Mouse (Mus musculus) hindbrain, embryonic 15.5 days (tissue): ENCODE measurements around the gene Prkra. TPM values are rescaled to one million over a fixed set of nuclear protein-coding genes. Genes with fewer than 3 reads are reported as not detected.
"Not testable (repeated sequence)": the region's sequence is repeated elsewhere in the genome, so short reads cannot be mapped to it uniquely, and the experiment has no call there.

Source experiments
- ATAC-seq: fragments of 200-750 bp; cut with Nextera tagmentation; 2 replicates; pipeline ENCODE4 v1.8.0; 2017; ENCODE audit warnings: low read depth, moderate number of reproducible peaks, moderate TSS enrichment; ENCODE audit not compliant: low FRiP score
- H3K27ac ChIP-seq: fragments of 300-500 bp; sonication (generic); replicated peaks from 2 replicates; pipeline ENCODE4 v1.5.1; 2015; ENCODE audit warnings: mild to moderate bottlenecking, inconsistent platforms
- H3K27me3 ChIP-seq: fragments of 300-500 bp; sonication (generic); 2 replicates; pipeline ENCODE4 v1.6.1; 2015; ENCODE audit warnings: control low read depth, inconsistent platforms
- H3K36me3 ChIP-seq: fragments of 300-500 bp; sonication (generic); 2 replicates; pipeline ENCODE4 v1.6.1; 2015; ENCODE audit warnings: control low read depth, inconsistent platforms
- H3K4me1 ChIP-seq: fragments of 300-500 bp; sonication (generic); replicated peaks from 2 replicates; pipeline ENCODE4 v1.6.1; 2015; ENCODE audit warnings: control low read depth, inconsistent platforms
- H3K4me2 ChIP-seq: fragments of 300-500 bp; sonication (generic); 2 replicates; pipeline ENCODE4 v1.6.1; 2015; ENCODE audit warnings: moderate library complexity, mild to moderate bottlenecking, inconsistent platforms
- H3K4me3 ChIP-seq: fragments of 300-500 bp; sonication (generic); 2 replicates; pipeline ENCODE4 v1.5.1; 2015; ENCODE audit warnings: mild to moderate bottlenecking, inconsistent platforms
- H3K9ac ChIP-seq: fragments of 300-500 bp; sonication (generic); 2 replicates; pipeline ENCODE4 v1.6.1; 2015; ENCODE audit warnings: inconsistent platforms
- H3K9me3 ChIP-seq: fragments of 300-500 bp; sonication (generic); 2 replicates; pipeline ENCODE4 v1.6.1; 2016; ENCODE audit warnings: control low read depth, inconsistent platforms
- WGBS: fragments of 180-500 bp; shearing (Covaris S2); methylation state at CpG from one replicate; pipeline ENCODE4 v1.1.7; 2015; 5-methylcytosine and 5-hydroxymethylcytosine counted together
- polyA plus RNA-seq: library from polyadenylated mRNA; unstranded; fragments of >200 nt; fragmentation: Nextera tagmentation; extraction: Ambion mirVana; gene quantifications from 2 replicates; pipeline ENCODE4 v1.2.1, GENCODE M21; 2015

Gene Prkra
- polyA plus RNA-seq, 1 experiment from 2014 or later = 103 TPM

GRCm38 (mm10) chr2:76653070-76653469 is 5.3 kb upstream of the Prkra start:
- H3K9ac ChIP-seq = no peak overlapping the region
- ATAC-seq = no peak
- H3K27me3 ChIP-seq = no peaks in the 10 kb centered on the region

GRCm38 (mm10) chr2:76648666-76649141 is 889 bp upstream of the Prkra start:
- H3K36me3 ChIP-seq = no peaks in the 10 kb centered on the region
- peak overlapping the region; percentile 39 for H3K9ac ChIP-seq
- H3K9me3 ChIP-seq = no peaks in the 10 kb centered on the region
- peaks cover 22% of the 10 kb centered on the region for H3K4me1 ChIP-seq
- peak; percentile 50 for ATAC-seq
- H3K27me3 ChIP-seq = no peaks in the 10 kb centered on the region
- peak overlapping the region; percentile 54 for H3K4me3 ChIP-seq
- peak overlapping the region; percentile 86 for H3K27ac ChIP-seq
- H3K4me2 ChIP-seq = peak overlapping the region; percentile 70
- 26% methylated on average over 13 of the region's 13 CpGs for WGBS

More at GRCm38 (mm10) chr2:76653070-76653469, 5.3 kb upstream of the Prkra start:
- no peak overlapping the region for H3K27ac ChIP-seq
- peaks cover 5% of the 10 kb centered on the region for H3K4me1 ChIP-seq
- no peaks in the 10 kb centered on the region for H3K36me3 ChIP-seq
- no peak overlapping the region for H3K4me3 ChIP-seq
- no peak overlapping the region for H3K4me2 ChIP-seq
- H3K9me3 ChIP-seq = no peaks in the 10 kb centered on the region
- WGBS = 95% methylated on average over 4 of the region's 4 CpGs

GRCm38 (mm10) chr2:76647441-76647869 is 360 bp downstream of the Prkra start:
- Histone ChIP-seq H3K27me3 (no peaks in the 10 kb centered on the region), H3K27ac (peak overlapping the region; percentile 86), H3K36me3 (peaks cover 2% of the 10 kb centered on the region), H3K9me3 (no peaks in the 10 kb centered on the region), H3K4me3 (peak overlapping the region; percentile 54), H3K4me1 (peaks cover 22% of the 10 kb centered on the region), H3K9ac (peak overlapping the region; percentile 75), H3K4me2 (peak overlapping the region; percentile 70)
- 1% methylated on average over 27 of the region's 32 CpGs for WGBS
- no peak; the same call in none of the 2 replicates for ATAC-seq

GRCm38 (mm10) chr2:76643801-76644200 is 4.0 kb downstream of the Prkra start:
- no peaks in the 10 kb centered on the region for H3K27me3 ChIP-seq
- H3K4me2 ChIP-seq = no peak overlapping the region
- H3K27ac ChIP-seq = no peak overlapping the region
- H3K36me3 ChIP-seq = peaks cover 33% of the 10 kb centered on the region
- H3K4me1 ChIP-seq = peaks cover 20% of the 10 kb centered on the region
- H3K4me3 ChIP-seq = no peak overlapping the region
- no peak for ATAC-seq
- H3K9ac ChIP-seq = no peak overlapping the region
- no peaks in the 10 kb centered on the region for H3K9me3 ChIP-seq

- Histone ChIP-seq H3K9ac (no peak overlapping the region), H3K4me1 (no peaks in the 10 kb centered on the region), H3K4me3 (no peak overlapping the region), H3K27ac (no peak overlapping the region), H3K9me3 (no peaks in the 10 kb centered on the region), H3K36me3 (peaks cover 65% of the 10 kb centered on the region), H3K4me2 (no peak overlapping the region), H3K27me3 (no peaks in the 10 kb centered on the region)
- 99% methylated on average over 2 of the region's 2 CpGs for WGBS
- no peak for ATAC-seq
Observed at GRCm38 (mm10) chr2:76639637-76640036, 8.2 kb downstream of the Prkra start.

GRCm38 (mm10) chr2:76631600-76631999 is 16.2 kb downstream of the Prkra start:
- Histone ChIP-seq H3K27me3 (no peaks in the 10 kb centered on the region), H3K9ac (no peak overlapping the region), H3K4me1 (no peaks in the 10 kb centered on the region), H3K27ac (no peak overlapping the region), H3K9me3 (no peaks in the 10 kb centered on the region), H3K36me3 (peaks cover 90% of the 10 kb centered on the region), H3K4me3 (no peak overlapping the region), H3K4me2 (no peak overlapping the region)
- 73% methylated on average over 4 of the region's 4 CpGs for WGBS
- ATAC-seq = no peak

GRCm38 (mm10) chr2:76630293-76630692 is 17.5 kb downstream of the Prkra start:
- no peak overlapping the region for H3K27ac ChIP-seq
- no peak overlapping the region for H3K4me2 ChIP-seq
- H3K27me3 ChIP-seq = no peaks in the 10 kb centered on the region
- no peaks in the 10 kb centered on the region for H3K9me3 ChIP-seq
- no peak for ATAC-seq
- H3K4me1 ChIP-seq = no peaks in the 10 kb centered on the region
- peaks cover 89% of the 10 kb centered on the region for H3K36me3 ChIP-seq
- no peak overlapping the region for H3K4me3 ChIP-seq
- H3K9ac ChIP-seq = no peak overlapping the region
- 97% methylated on average over 12 of the region's 12 CpGs for WGBS

- 93% methylated on average over 2 of the region's 2 CpGs for WGBS
- H3K27ac ChIP-seq = not testable (repeated sequence)
Observed at GRCm38 (mm10) chr2:76622316-76622715, 25.5 kb downstream of the Prkra start.

GRCm38 (mm10) chr2:76621724-76622123 is 26.1 kb downstream of the Prkra start:
- H3K27me3 ChIP-seq = no peaks in the 10 kb centered on the region
- WGBS = 90% methylated on average over 1 of the region's 1 CpGs
- no peak overlapping the region for H3K4me2 ChIP-seq
- H3K9me3 ChIP-seq = no peaks in the 10 kb centered on the region
- no peak overlapping the region for H3K9ac ChIP-seq
- H3K4me3 ChIP-seq = no peak overlapping the region
- H3K27ac ChIP-seq = no peak overlapping the region
- H3K4me1 ChIP-seq = no peaks in the 10 kb centered on the region
- ATAC-seq = no peak
- H3K36me3 ChIP-seq = peaks cover 33% of the 10 kb centered on the region

More at GRCm38 (mm10) chr2:76622316-76622715, 25.5 kb downstream of the Prkra start:
- not testable (repeated sequence) for H3K9me3 ChIP-seq, H3K27me3 ChIP-seq, H3K4me1 ChIP-seq, H3K4me2 ChIP-seq, H3K4me3 ChIP-seq, H3K9ac ChIP-seq, ATAC-seq
- H3K36me3 ChIP-seq = peaks cover 39% of the 10 kb centered on the region

GRCm38 (mm10) chr2:76620188-76620587 is 27.6 kb downstream of the Prkra start:
- Histone ChIP-seq H3K36me3 (peaks cover 18% of the 10 kb centered on the region), H3K27me3 (no peaks in the 10 kb centered on the region), H3K9ac (no peak overlapping the region), H3K4me2 (no peak overlapping the region), H3K27ac (no peak overlapping the region), H3K4me3 (no peak overlapping the region), H3K9me3 (no peaks in the 10 kb centered on the region), H3K4me1 (no peaks in the 10 kb centered on the region)
- 92% methylated on average over 5 of the region's 5 CpGs for WGBS
- ATAC-seq = no peak

GRCm38 (mm10) chr2:76618078-76618477 is 29.7 kb downstream of the Prkra start:
- no peaks in the 10 kb centered on the region for H3K27me3 ChIP-seq
- WGBS = 38% methylated on average over 1 of the region's 1 CpGs
- no peaks in the 10 kb centered on the region for H3K4me1 ChIP-seq
- H3K27ac ChIP-seq = no peak overlapping the region
- H3K9me3 ChIP-seq = no peaks in the 10 kb centered on the region
- ATAC-seq = no peak; the same call in 1 of the 2 replicates
- H3K36me3 ChIP-seq = peaks cover 3% of the 10 kb centered on the region; the same call in 1 of the 2 replicates
- H3K9ac ChIP-seq = no peak overlapping the region
- H3K4me2 ChIP-seq = no peak overlapping the region
- no peak overlapping the region for H3K4me3 ChIP-seq

- H3K4me3 ChIP-seq = no peak overlapping the region
- no peaks in the 10 kb centered on the region for H3K9me3 ChIP-seq
- H3K4me1 ChIP-seq = no peaks in the 10 kb centered on the region
- no peaks in the 10 kb centered on the region for H3K27me3 ChIP-seq
- H3K36me3 ChIP-seq = no peaks in the 10 kb centered on the region
- WGBS = 73% methylated on average over 3 of the region's 3 CpGs
- no peak overlapping the region for H3K4me2 ChIP-seq
- no peak overlapping the region for H3K27ac ChIP-seq
- H3K9ac ChIP-seq = no peak overlapping the region
- ATAC-seq = no peak
Observed at GRCm38 (mm10) chr2:76611996-76612395, 35.8 kb downstream of the Prkra start.
